Mouse (Mus musculus) bone marrow, adult 2 months (tissue): Measurements from ENCODE around the gene Polr2l. TPM values are rescaled to one million over a fixed set of nuclear protein-coding genes. Genes with fewer than 3 reads are reported as not detected.
"Not testable (repeated sequence)": the region's sequence is repeated elsewhere in the genome, so short reads cannot be mapped to it uniquely, and the experiment has no call there.

Experiments used
- H3K27ac ChIP-seq: fragments of 200-500 bp; 2 replicates; pipeline ENCODE4 v1.5.1; 2012; ENCODE audit warnings: low read depth, mild to moderate bottlenecking, control low read depth, inconsistent platforms, low read length; ENCODE audit not compliant: control insufficient read depth, poor library complexity, insufficient read depth
- H3K4me1 ChIP-seq: fragments of 200-500 bp; 2 replicates; pipeline ENCODE4 v1.6.1; 2011; ENCODE audit warnings: low read length; ENCODE audit not compliant: control insufficient read depth, insufficient read depth
- H3K4me3 ChIP-seq: fragments of 200-500 bp; replicated peaks from 2 replicates; pipeline ENCODE3; 2011; ENCODE audit warnings: mild to moderate bottlenecking, low read depth, low read length, control low read depth; ENCODE audit not compliant: control insufficient read depth
- CTCF ChIP-seq: fragments of 200-500 bp; IDR thresholded peaks from 2 replicates; pipeline ENCODE4 v1.5.1; 2011; ENCODE audit warnings: low read length, control low read depth; ENCODE audit not compliant: control insufficient read depth, insufficient read depth
- POLR2A ChIP-seq: fragments of 200-500 bp; IDR thresholded peaks from 2 replicates; pipeline ENCODE4 v1.6.1; 2011; ENCODE audit warnings: low read depth, mild to moderate bottlenecking, control low read depth, low read length, borderline replicate concordance; ENCODE audit not compliant: control insufficient read depth
- WGBS: fragments of 180-500 bp; shearing (Covaris S2); methylation state at CpG from one replicate; pipeline ENCODE4 v1.1.7; 2018; 5-methylcytosine and 5-hydroxymethylcytosine counted together
- polyA plus RNA-seq: library from polyadenylated mRNA; stranded (reverse); fragments of >200 nt; gene quantifications from 2 replicates; pipeline ENCODE4 v1.2.4, GENCODE M21; 2011; ENCODE audit warnings: low replicate concordance; ENCODE audit not compliant: missing spikeins, insufficient read depth, insufficient read length

The Polr2l gene
- polyA plus RNA-seq, 1 experiment, result 7.9 TPM

GRCm38 (mm10) chr7:141455610-141456314 lies 19.2 kb downstream of the Polr2l start:
- Histone ChIP-seq H3K27ac (peak overlapping the region; percentile 97), H3K4me3 (peak overlapping the region; percentile 92), H3K4me1 (peaks cover 7% of the 10 kb centered on the region; the same call in 1 of the 2 replicates)
- TF ChIP-seq POLR2A, result peak; percentile 30; the same call in 1 of the 2 replicates
- TF ChIP-seq CTCF, result no peak
- whole genome bisulfite sequencing, result under 1% methylated on average over 23 of the region's 23 CpGs

GRCm38 (mm10) chr7:141454967-141455551 lies 19.9 kb downstream of the Polr2l start, which contains the start of gene Pnpla2:
TSS of gene Pnpla2 (plus strand) at chr7:141455198.
- under 1% methylated on average over 45 of the region's 45 CpGs for WGBS
- TF ChIP-seq CTCF (0 out of 2 replicates have a peak, but pooled peaks have one; percentile 0), POLR2A (peak; percentile 94)
- peaks cover 7% of the 10 kb centered on the region; the same call in 1 of the 2 replicates for H3K4me1 ChIP-seq

GRCm38 (mm10) chr7:141453636-141454035 lies 21.3 kb downstream of the Polr2l start:
- Histone ChIP-seq H3K27ac (no peak overlapping the region), H3K4me1 (peaks cover 7% of the 10 kb centered on the region; the same call in 1 of the 2 replicates), H3K4me3 (no peak overlapping the region)
- WGBS, result 41% methylated on average over 2 of the region's 2 CpGs
- TF ChIP-seq CTCF (no peak), POLR2A (no peak)

More at GRCm38 (mm10) chr7:141454967-141455551, 19.9 kb downstream of the Polr2l start, which contains the start of gene Pnpla2:
- H3K27ac ChIP-seq, result peak within 1 kb of the TSS; percentile 97
- peak within 1 kb of the TSS; percentile 92 for H3K4me3 ChIP-seq

- TF ChIP-seq POLR2A (no peak), CTCF (no peak)
- Histone ChIP-seq H3K4me1 (peaks cover 7% of the 10 kb centered on the region; the same call in 1 of the 2 replicates), H3K4me3 (no peak overlapping the region), H3K27ac (no peak overlapping the region)
These were observed 23.0 kb downstream of the Polr2l start for GRCm38 (mm10) chr7:141451928-141452327.

- Histone ChIP-seq H3K4me3 (peak within 1 kb of the TSS; percentile 94), H3K27ac (peak within 1 kb of the TSS; percentile 76), H3K4me1 (peaks cover 2% of the 10 kb centered on the region; the same call in 1 of the 2 replicates)
- under 1% methylated on average over 63 of the region's 63 CpGs for WGBS
- TF ChIP-seq POLR2A, result peak; percentile 93; the same call in 1 of the 2 replicates
- no peak for TF ChIP-seq CTCF
These were observed 27.6 kb downstream of the Polr2l start, which contains the start of gene Rplp2 for GRCm38 (mm10) chr7:141447110-141447991. TSS of gene Rplp2 (plus strand) at chr7:141447370.

- WGBS, result 74% methylated on average over 3 of the region's 3 CpGs
- not testable (repeated sequence) for H3K4me1 ChIP-seq, H3K4me3 ChIP-seq, H3K27ac ChIP-seq
These were observed 28.6 kb downstream of the Polr2l start for GRCm38 (mm10) chr7:141446374-141446773.

- Histone ChIP-seq H3K4me3 (peak within 1 kb of the TSS; percentile 71), H3K27ac (peak within 1 kb of the TSS; percentile 40), H3K4me1 (peaks cover 2% of the 10 kb centered on the region; the same call in 1 of the 2 replicates)
- WGBS, result under 1% methylated on average over 25 of the region's 25 CpGs
- TF ChIP-seq CTCF (no peak), POLR2A (peak; percentile 73; the same call in 1 of the 2 replicates)
These were observed 31.1 kb downstream of the Polr2l start, which contains the start of gene Pidd1 for GRCm38 (mm10) chr7:141443828-141444237. TSS of gene Pidd1 (minus strand) at chr7:141444025.
